In the genomic region with DNA sequence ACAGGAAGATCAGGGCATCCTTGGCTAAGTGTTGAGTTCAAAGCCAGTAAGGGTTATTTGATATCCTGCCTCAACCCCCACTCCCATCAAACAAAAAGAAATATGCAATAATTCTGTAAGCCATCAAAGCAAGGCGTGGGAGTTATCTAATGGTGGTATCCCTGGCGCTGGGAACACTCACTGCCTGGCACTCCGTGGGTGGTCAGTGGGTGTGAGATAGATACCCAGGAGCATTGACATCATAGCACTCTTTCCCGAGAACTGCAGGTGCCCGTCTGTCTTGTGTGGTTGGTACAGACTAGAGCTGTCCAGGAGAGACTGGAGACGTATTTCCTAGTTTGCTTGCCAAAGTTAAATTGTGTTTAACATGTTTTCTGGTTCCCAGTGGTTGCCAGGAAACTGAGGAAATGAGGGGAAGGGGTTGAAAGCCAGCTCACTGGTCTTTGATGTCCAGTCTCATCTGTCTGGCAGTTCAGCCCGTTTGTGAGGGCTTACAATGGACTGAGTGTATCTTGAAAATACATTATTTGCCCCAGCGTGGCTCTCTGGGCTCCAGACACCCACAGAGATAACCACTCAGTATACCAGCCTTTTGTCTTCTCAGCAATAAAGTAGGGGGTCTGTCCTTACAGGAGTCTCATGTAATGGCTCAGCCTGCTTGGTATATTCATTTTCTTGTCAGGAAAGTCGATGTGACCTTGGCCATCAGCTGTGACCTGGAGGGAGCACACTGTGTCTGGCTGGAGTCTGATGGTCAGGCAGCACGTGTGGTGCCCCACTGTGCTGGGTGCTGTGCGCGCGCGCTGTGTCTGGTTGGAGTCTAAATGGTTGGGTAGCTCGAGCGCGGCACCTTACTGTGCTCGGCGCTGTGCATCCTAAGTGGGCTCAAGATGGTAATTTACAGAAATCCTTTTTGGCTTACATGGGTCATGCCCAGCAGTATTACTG, we compare ENCODE assay signal across 10 mouse cellular contexts. TPM values are rescaled to one million over a fixed set of nuclear protein-coding genes. Genes with fewer than 3 reads are reported as not detected.
DNase-seq lines count a peak whose midpoint lies in the region; ATAC-seq and TF ChIP-seq lines count a peak whose summit lies in the region.
"Had no signal": no experiment of that assay in that cellular context is flagged by ENCODE, and none has a peak within 500 bp of the region (broad histone marks: within the 10 kb centered on the region; RNA-seq: fewer than 3 reads in every experiment).

No protein-coding gene starts in this region.

- H3K9ac ChIP-seq in heart, adult 2 months (ENCODE audit: low read depth, low read length) = no peak overlapping the region
- H3K9ac ChIP-seq in lung, embryonic 15.5 days = no peak overlapping the region
- H3K9ac ChIP-seq in hindbrain, embryonic 14.5 days = no peak overlapping the region

- intact Hi-C loops in heart, adult 2 months (cut with DNase I) = no loop called here
- intact Hi-C loops in heart, postnatal 36 days (cut with DNase I) = loop anchor here (2.0 kb wide), 1 partner anchor 23 kb away; a partner anchor contains a TSS

- H3K27ac ChIP-seq in heart, adult 2 months = peak overlapping the region; percentile 57
- H3K27ac ChIP-seq in lung, embryonic 15.5 days = peak overlapping the region; percentile 94
- peak overlapping the region; percentile 39; the same call in 1 of the 2 replicates for H3K27ac ChIP-seq in hindbrain, embryonic 14.5 days

- peaks cover 40% of the 10 kb centered on the region for H3K4me1 ChIP-seq in heart, adult 2 months (ENCODE audit: control insufficient read depth, insufficient read depth, low read length)
- peaks cover 82% of the 10 kb centered on the region for H3K4me1 ChIP-seq in lung, embryonic 15.5 days
- peaks cover 57% of the 10 kb centered on the region for H3K4me1 ChIP-seq in hindbrain, embryonic 14.5 days (replicated peaks; ENCODE audit: control insufficient read depth, insufficient read depth, low read length)

- H3K9me3 ChIP-seq in lung, embryonic 15.5 days = no peaks in the 10 kb centered on the region
- no peaks in the 10 kb centered on the region for H3K9me3 ChIP-seq in hindbrain, embryonic 14.5 days (ENCODE audit: control insufficient read depth, low read length)

- 67% methylated on average over 19 of the region's 19 CpGs for WGBS in heart, adult 2 months
- 64% methylated on average over 19 of the region's 19 CpGs for WGBS in lung, embryonic 15.5 days
- WGBS in hindbrain, embryonic 14.5 days = 44% methylated on average over 19 of the region's 19 CpGs

- H3K36me3 ChIP-seq in heart, adult 2 months (ENCODE audit: control insufficient read depth, insufficient read depth, low read length) = peaks cover 7% of the 10 kb centered on the region
- H3K36me3 ChIP-seq in lung, embryonic 15.5 days = no peaks in the 10 kb centered on the region
- 0 out of 2 replicates have a peak, but pooled peaks cover 3% of the 10 kb centered on the region for H3K36me3 ChIP-seq in hindbrain, embryonic 14.5 days (replicated peaks; ENCODE audit: control insufficient read depth, insufficient read depth)
- peaks cover 5% of the 10 kb centered on the region for H3K36me3 ChIP-seq in myocyte (ENCODE audit: control insufficient read depth, insufficient read depth)

- H3K79me2 ChIP-seq in heart, adult 2 months (replicated peaks; ENCODE audit: control insufficient read depth, insufficient read depth, low read length) = peaks cover 1% of the 10 kb centered on the region; the same call in 1 of the 2 replicates
- peaks cover 25% of the 10 kb centered on the region for H3K79me2 ChIP-seq in myocyte (ENCODE audit: control insufficient read depth, insufficient read depth)

- no peak overlapping the region for H3ac ChIP-seq in myocyte (ENCODE audit: control insufficient read depth, insufficient read length)

- no peak for DNase-seq in heart, adult 2 months
- DNase-seq in heart, postnatal 36 days = no peak
- no peak for DNase-seq in lung, postnatal 4 days
- DNase-seq in hindbrain, embryonic 14.5 days (ENCODE audit: low spot score) = no peak
- no peak for DNase-seq in frontal cortex, postnatal 10 days (ENCODE audit: low spot score in 2 of 2)
- DNase-seq in ovary, postnatal 36 days (ENCODE audit: low spot score) = no peak

- no peak for ATAC-seq in lung, embryonic 15.5 days (ENCODE audit: borderline replicate concordance, extremely low read depth, low FRiP score, low TSS enrichment)
- ATAC-seq in hindbrain, embryonic 14.5 days (ENCODE audit: low FRiP score) = no peak

- H3K27me3 ChIP-seq in heart, adult 2 months (ENCODE audit: control insufficient read depth, insufficient read depth, low read length) = no peaks in the 10 kb centered on the region
- no peaks in the 10 kb centered on the region for H3K27me3 ChIP-seq in lung, embryonic 15.5 days
- no peaks in the 10 kb centered on the region for H3K27me3 ChIP-seq in hindbrain, embryonic 14.5 days (ENCODE audit: control insufficient read depth, insufficient read depth, low read length)
- no peaks in the 10 kb centered on the region for H3K27me3 ChIP-seq in myocyte (ENCODE audit: control insufficient read depth, insufficient read depth, insufficient read length)

- no peak for TF ChIP-seq CTCF in heart, adult 2 months (IDR thresholded peaks at IDR 0.05)

- TF ChIP-seq POLR2A in heart, adult 2 months (IDR thresholded peaks at IDR 0.05; ENCODE audit: insufficient read depth, low read depth, low read length) = no peak
- no peak for TF ChIP-seq POLR2A in myocyte (IDR thresholded peaks at IDR 0.05; ENCODE audit: insufficient read length, low read depth)

- no peak overlapping the region for H3K4me3 ChIP-seq in heart, adult 2 months
- H3K4me3 ChIP-seq in lung, embryonic 15.5 days = no peak overlapping the region
- no peak overlapping the region for H3K4me3 ChIP-seq in hindbrain, embryonic 14.5 days (replicated peaks; ENCODE audit: low read length)
- no peak overlapping the region for H3K4me3 ChIP-seq in myocyte

- no peak overlapping the region for H3K4me2 ChIP-seq in lung, embryonic 15.5 days
- no peak overlapping the region for H3K4me2 ChIP-seq in hindbrain, embryonic 14.5 days (replicated peaks)
- H3K4me2 ChIP-seq in myocyte (ENCODE audit: low read depth) = peak overlapping the region; percentile 65

- no peak for TF ChIP-seq EP300 in heart, adult 2 months (IDR thresholded peaks at IDR 0.05; ENCODE audit: insufficient read depth, low read depth, low read length)

TF ChIP-seq in myocyte, 11 proteins besides CTCF, POLR2A, EP300 and RAD21:
- TF ChIP-seq TCF12 (IDR thresholded peaks at IDR 0.05; ENCODE audit: insufficient read depth, poor library complexity, severe bottlenecking) = no peak
- TF ChIP-seq MAX (IDR thresholded peaks at IDR 0.05; ENCODE audit: low read depth) = no peak
- TF ChIP-seq REST (IDR thresholded peaks at IDR 0.05; ENCODE audit: insufficient read depth, insufficient read length) = no peak
- no peak for TF ChIP-seq MYOG (IDR thresholded peaks at IDR 0.05; ENCODE audit: control insufficient read depth in 1 of 3, insufficient read depth in 1 of 3, insufficient read length in 2 of 3, low read depth in 2 of 3)
- no peak for TF ChIP-seq TCF3 (IDR thresholded peaks at IDR 0.05; ENCODE audit: insufficient read length, low read depth)
- TF ChIP-seq CEBPB (IDR thresholded peaks at IDR 0.05; ENCODE audit: insufficient read depth, poor library complexity, severe bottlenecking) = no peak
- TF ChIP-seq POLR2AphosphoS2 (IDR thresholded peaks at IDR 0.05; ENCODE audit: insufficient read length, low read depth) = no peak
- TF ChIP-seq E2F4 (IDR thresholded peaks at IDR 0.05; ENCODE audit: insufficient read depth) = no peak
- TF ChIP-seq USF1 (IDR thresholded peaks at IDR 0.05; ENCODE audit: low read depth) = no peak
- no peak for TF ChIP-seq MYOD1 (IDR thresholded peaks at IDR 0.05; ENCODE audit: control insufficient read depth in 1 of 3, insufficient read length in 2 of 3, low read depth in 2 of 3)
- TF ChIP-seq SRF (IDR thresholded peaks at IDR 0.05; ENCODE audit: control insufficient read depth, insufficient read length, low read depth) = no peak

RNA-seq across cellular contexts. Expression of a gene that starts 22.6 kb away (rescaled TPM):
- 10 to 100 TPM; 53.5 to 54.2 TPM for total RNA-seq in heart, adult 2 months (2021)
- polyA plus RNA-seq in heart, adult 2 months (2012; rRNA removed) = 39.2 and 46.2 TPM in 2 replicates
- 10 to 100 TPM; 51.2 to 59.1 TPM for total RNA-seq in heart, postnatal 36 days (2021)
- 44.0 and 48.0 TPM in 2 replicates for polyA plus RNA-seq in lung, embryonic 15.5 days (2015; fragmentation: Nextera tagmentation; extraction: Ambion mirVana)
- polyA plus RNA-seq in hindbrain, embryonic 14.5 days (2014; fragmentation: Nextera tagmentation; extraction: Ambion mirVana) = 29.9 and 31.7 TPM in 2 replicates
- polyA plus RNA-seq in myocyte (2012; fragmentation: generic; extraction: Trizol) = 39.8 TPM

RNA-seq across cellular contexts. Expression of a gene that starts 48.3 kb away (rescaled TPM):
- total RNA-seq in heart, adult 2 months (2021) = 1 to 10 TPM; 2.4 to 3.6 TPM
- polyA plus RNA-seq in heart, adult 2 months (2012; rRNA removed) = 2.3 and 2.7 TPM in 2 replicates
- 1 to 10 TPM; 3.1 to 3.5 TPM for total RNA-seq in heart, postnatal 36 days (2021)
- polyA plus RNA-seq in lung, embryonic 15.5 days (2015; fragmentation: Nextera tagmentation; extraction: Ambion mirVana) = 27.9 and 28.3 TPM in 2 replicates
- polyA plus RNA-seq in hindbrain, embryonic 14.5 days (2014; fragmentation: Nextera tagmentation; extraction: Ambion mirVana) = 7.2 and 8.4 TPM in 2 replicates
- 0.62 TPM for polyA plus RNA-seq in myocyte (2012; fragmentation: generic; extraction: Trizol)

RNA-seq across cellular contexts. Expression of a gene that starts 48.5 kb away (rescaled TPM):
- 10 to 100 TPM; 36.1 to 43.4 TPM for total RNA-seq in heart, adult 2 months (2021)
- polyA plus RNA-seq in heart, adult 2 months (2012; rRNA removed) = 38.3 and 57.0 TPM in 2 replicates
- 10 to 100 TPM; 38.5 to 40.4 TPM for total RNA-seq in heart, postnatal 36 days (2021)
- 115 and 119 TPM in 2 replicates for polyA plus RNA-seq in lung, embryonic 15.5 days (2015; fragmentation: Nextera tagmentation; extraction: Ambion mirVana)
- polyA plus RNA-seq in hindbrain, embryonic 14.5 days (2014; fragmentation: Nextera tagmentation; extraction: Ambion mirVana) = 130 and 141 TPM in 2 replicates
- polyA plus RNA-seq in myocyte (2012; fragmentation: generic; extraction: Trizol) = 81.9 TPM

RNA-seq across cellular contexts. Expression of a gene that starts 51.5 kb away (rescaled TPM):
- not detected for total RNA-seq in heart, adult 2 months (2021)
- 0.12 TPM in 1 of 2 replicates, not detected in the other for polyA plus RNA-seq in heart, adult 2 months (2012; rRNA removed)
- not detected for total RNA-seq in heart, postnatal 36 days (2021)
- 0.10 TPM in 1 of 2 replicates, not detected in the other for polyA plus RNA-seq in lung, embryonic 15.5 days (2015; fragmentation: Nextera tagmentation; extraction: Ambion mirVana)
- polyA plus RNA-seq in hindbrain, embryonic 14.5 days (2014; fragmentation: Nextera tagmentation; extraction: Ambion mirVana) = not detected in 2 replicates
- polyA plus RNA-seq in myocyte (2012; fragmentation: generic; extraction: Trizol) = not detected
- total RNA-seq: hematopoietic stem cell, adult 5-6 weeks; left cerebral cortex, postnatal 25 days had no signal

Comparison
In these comparisons a context has a peak if more than half of its experiments do, and no peak if none do; other contexts are left out.
1. H3K27ac ChIP-seq: peak in every context shown above with its lines; median percentile 94 in lung, embryonic 15.5 days; 57 in heart, adult 2 months; 39 in hindbrain, embryonic 14.5 days.